Mouse (Mus musculus) megakaryocyte, embryonic 14.5 days (primary cell): ENCODE data around the gene Nop9.

Experiments
- FLI1 ChIP-seq: IDR thresholded peaks from 2 replicates; pipeline ENCODE4 v1.6.1; 2012; ENCODE audit warnings: low read length, inconsistent platforms, mixed read lengths
- GATA1 ChIP-seq: IDR thresholded peaks from 3 replicates; pipeline ENCODE4 v1.6.1; 2012; ENCODE audit warnings: mixed read lengths, low read length, inconsistent platforms, borderline replicate concordance

- no peak for TF ChIP-seq GATA1
- TF ChIP-seq FLI1, result no peak
Measured at GRCm38 (mm10) chr14:55785195-55785594, 39.7 kb downstream of the Nop9 start.
